Mouse (Mus musculus) hindbrain, embryonic 15.5 days (tissue): ENCODE results near the gene Ints1. TPM values are rescaled to one million over a fixed set of nuclear protein-coding genes. Genes with fewer than 3 reads are reported as not detected.

Source experiments
- ATAC-seq: fragments of 200-750 bp; cut with Nextera tagmentation; 2 replicates; pipeline ENCODE4 v1.8.0; 2017; ENCODE audit warnings: low read depth, moderate number of reproducible peaks, moderate TSS enrichment; ENCODE audit not compliant: low FRiP score
- H3K27ac ChIP-seq: fragments of 300-500 bp; sonication (generic); replicated peaks from 2 replicates; pipeline ENCODE4 v1.5.1; 2015; ENCODE audit warnings: mild to moderate bottlenecking, inconsistent platforms
- H3K27me3 ChIP-seq: fragments of 300-500 bp; sonication (generic); 2 replicates; pipeline ENCODE4 v1.6.1; 2015; ENCODE audit warnings: control low read depth, inconsistent platforms
- H3K36me3 ChIP-seq: fragments of 300-500 bp; sonication (generic); 2 replicates; pipeline ENCODE4 v1.6.1; 2015; ENCODE audit warnings: control low read depth, inconsistent platforms
- H3K4me1 ChIP-seq: fragments of 300-500 bp; sonication (generic); replicated peaks from 2 replicates; pipeline ENCODE4 v1.6.1; 2015; ENCODE audit warnings: control low read depth, inconsistent platforms
- H3K4me2 ChIP-seq: fragments of 300-500 bp; sonication (generic); 2 replicates; pipeline ENCODE4 v1.6.1; 2015; ENCODE audit warnings: moderate library complexity, mild to moderate bottlenecking, inconsistent platforms
- H3K4me3 ChIP-seq: fragments of 300-500 bp; sonication (generic); 2 replicates; pipeline ENCODE4 v1.5.1; 2015; ENCODE audit warnings: mild to moderate bottlenecking, inconsistent platforms
- H3K9ac ChIP-seq: fragments of 300-500 bp; sonication (generic); 2 replicates; pipeline ENCODE4 v1.6.1; 2015; ENCODE audit warnings: inconsistent platforms
- H3K9me3 ChIP-seq: fragments of 300-500 bp; sonication (generic); 2 replicates; pipeline ENCODE4 v1.6.1; 2016; ENCODE audit warnings: control low read depth, inconsistent platforms
- WGBS: fragments of 180-500 bp; shearing (Covaris S2); methylation state at CpG from one replicate; pipeline ENCODE4 v1.1.7; 2015; 5-methylcytosine and 5-hydroxymethylcytosine counted together
- polyA plus RNA-seq: library from polyadenylated mRNA; unstranded; fragments of >200 nt; fragmentation: Nextera tagmentation; extraction: Ambion mirVana; gene quantifications from 2 replicates; pipeline ENCODE4 v1.2.1, GENCODE M21; 2015

Gene Ints1
- polyA plus RNA-seq, 1 experiment from 2014 or later = 30.3 TPM

- H3K9ac ChIP-seq = no peak overlapping the region
- no peak overlapping the region for H3K4me2 ChIP-seq
- ATAC-seq = no peak
- H3K9me3 ChIP-seq = no peaks in the 10 kb centered on the region
- H3K4me1 ChIP-seq = peaks cover 10% of the 10 kb centered on the region
- H3K27me3 ChIP-seq = no peaks in the 10 kb centered on the region
- no peaks in the 10 kb centered on the region for H3K36me3 ChIP-seq
- no peak overlapping the region for H3K27ac ChIP-seq
- WGBS = 88% methylated on average over 3 of the region's 3 CpGs
- H3K4me3 ChIP-seq = no peak overlapping the region
Observed at GRCm38 (mm10) chr5:139726186-139726585, 49.3 kb downstream of the Ints1 start.

GRCm38 (mm10) chr5:139724336-139725116 lies 50.9 kb downstream of the Ints1 start:
- 62% methylated on average over 10 of the region's 10 CpGs for WGBS

GRCm38 (mm10) chr5:139723113-139723512 lies 52.4 kb downstream of the Ints1 start:
- no peak for ATAC-seq
- Histone ChIP-seq H3K4me3 (no peak overlapping the region), H3K36me3 (no peaks in the 10 kb centered on the region), H3K4me1 (0 out of 2 replicates have a peak, but pooled peaks cover 4% of the 10 kb centered on the region), H3K9me3 (no peaks in the 10 kb centered on the region), H3K27ac (no peak overlapping the region), H3K9ac (no peak overlapping the region), H3K27me3 (no peaks in the 10 kb centered on the region), H3K4me2 (no peak overlapping the region)
- WGBS = 68% methylated on average over 9 of the region's 9 CpGs

More at GRCm38 (mm10) chr5:139724336-139725116, 50.9 kb downstream of the Ints1 start:
- 0 out of 2 replicates have a peak, but pooled peaks have one; percentile 31 for ATAC-seq
- H3K36me3 ChIP-seq = no peaks in the 10 kb centered on the region
- H3K9ac ChIP-seq = no peak overlapping the region
- H3K4me3 ChIP-seq = no peak overlapping the region
- no peak overlapping the region for H3K4me2 ChIP-seq
- no peaks in the 10 kb centered on the region for H3K4me1 ChIP-seq
- H3K9me3 ChIP-seq = no peaks in the 10 kb centered on the region
- no peaks in the 10 kb centered on the region for H3K27me3 ChIP-seq
- no peak overlapping the region for H3K27ac ChIP-seq

GRCm38 (mm10) chr5:139722709-139723108 lies 52.8 kb downstream of the Ints1 start:
- Histone ChIP-seq H3K4me1 (0 out of 2 replicates have a peak, but pooled peaks cover 4% of the 10 kb centered on the region), H3K9me3 (no peaks in the 10 kb centered on the region), H3K4me2 (no peak overlapping the region), H3K36me3 (no peaks in the 10 kb centered on the region), H3K27ac (no peak overlapping the region), H3K4me3 (no peak overlapping the region), H3K9ac (no peak overlapping the region), H3K27me3 (no peaks in the 10 kb centered on the region)
- 74% methylated on average over 6 of the region's 6 CpGs for WGBS
- no peak for ATAC-seq

GRCm38 (mm10) chr5:139718949-139719348 lies 56.5 kb downstream of the Ints1 start:
- peak; percentile 44; the same call in 1 of the 2 replicates for ATAC-seq
- 52% methylated on average over 7 of the region's 7 CpGs for WGBS

GRCm38 (mm10) chr5:139718540-139718939 lies 56.9 kb downstream of the Ints1 start:
- H3K4me3 ChIP-seq = no peak overlapping the region
- H3K9me3 ChIP-seq = no peaks in the 10 kb centered on the region
- H3K27me3 ChIP-seq = no peaks in the 10 kb centered on the region
- peak; percentile 39; the same call in 1 of the 2 replicates for ATAC-seq
- WGBS = 48% methylated on average over 6 of the region's 6 CpGs
- no peak overlapping the region for H3K4me2 ChIP-seq
- H3K27ac ChIP-seq = 0 out of 2 replicates have a peak overlapping the region, but pooled peaks have one; percentile 10
- no peak overlapping the region for H3K9ac ChIP-seq
- 0 out of 2 replicates have a peak, but pooled peaks cover 4% of the 10 kb centered on the region for H3K4me1 ChIP-seq
- peaks cover 6% of the 10 kb centered on the region; the same call in 1 of the 2 replicates for H3K36me3 ChIP-seq

More at GRCm38 (mm10) chr5:139718949-139719348, 56.5 kb downstream of the Ints1 start:
- H3K4me1 ChIP-seq = 0 out of 2 replicates have a peak, but pooled peaks cover 4% of the 10 kb centered on the region
- H3K9me3 ChIP-seq = no peaks in the 10 kb centered on the region
- H3K9ac ChIP-seq = no peak overlapping the region
- H3K27me3 ChIP-seq = no peaks in the 10 kb centered on the region
- peaks cover 6% of the 10 kb centered on the region; the same call in 1 of the 2 replicates for H3K36me3 ChIP-seq
- no peak overlapping the region for H3K4me2 ChIP-seq
- H3K27ac ChIP-seq = no peak overlapping the region
- no peak overlapping the region for H3K4me3 ChIP-seq

- H3K27ac ChIP-seq = no peak overlapping the region
- H3K27me3 ChIP-seq = no peaks in the 10 kb centered on the region
- no peaks in the 10 kb centered on the region for H3K9me3 ChIP-seq
- no peak for ATAC-seq
- H3K4me2 ChIP-seq = no peak overlapping the region
- 94% methylated on average over 2 of the region's 2 CpGs for WGBS
- peaks cover 6% of the 10 kb centered on the region; the same call in 1 of the 2 replicates for H3K36me3 ChIP-seq
- H3K4me1 ChIP-seq = 0 out of 2 replicates have a peak, but pooled peaks cover 4% of the 10 kb centered on the region
- H3K4me3 ChIP-seq = no peak overlapping the region
- H3K9ac ChIP-seq = no peak overlapping the region
Observed at GRCm38 (mm10) chr5:139717723-139718122, 57.8 kb downstream of the Ints1 start.

GRCm38 (mm10) chr5:139706496-139706895 lies 69.0 kb downstream of the Ints1 start:
- Histone ChIP-seq H3K4me3 (no peak overlapping the region), H3K36me3 (peaks cover 32% of the 10 kb centered on the region), H3K4me2 (no peak overlapping the region), H3K9me3 (no peaks in the 10 kb centered on the region), H3K27ac (no peak overlapping the region), H3K4me1 (no peaks in the 10 kb centered on the region), H3K9ac (no peak overlapping the region), H3K27me3 (0 out of 2 replicates have a peak, but pooled peaks cover 3% of the 10 kb centered on the region)
- no peak for ATAC-seq
- 89% methylated on average over 10 of the region's 10 CpGs for WGBS

GRCm38 (mm10) chr5:139702905-139703304 lies 72.6 kb downstream of the Ints1 start:
- WGBS = 49% methylated on average over 2 of the region's 2 CpGs
- 0 out of 2 replicates have a peak, but pooled peaks cover 3% of the 10 kb centered on the region for H3K27me3 ChIP-seq
- no peaks in the 10 kb centered on the region for H3K4me1 ChIP-seq
- peaks cover 10% of the 10 kb centered on the region for H3K36me3 ChIP-seq
- H3K27ac ChIP-seq = no peak overlapping the region
- H3K4me3 ChIP-seq = no peak overlapping the region
- H3K4me2 ChIP-seq = no peak overlapping the region
- no peaks in the 10 kb centered on the region for H3K9me3 ChIP-seq
- ATAC-seq = peak; percentile 66; the same call in 1 of the 2 replicates
- H3K9ac ChIP-seq = no peak overlapping the region

- 66% methylated on average over 10 of the region's 10 CpGs for WGBS
- Histone ChIP-seq H3K27ac (no peak overlapping the region), H3K4me2 (no peak overlapping the region), H3K4me1 (no peaks in the 10 kb centered on the region), H3K4me3 (no peak overlapping the region), H3K9me3 (no peaks in the 10 kb centered on the region), H3K36me3 (peaks cover 10% of the 10 kb centered on the region), H3K9ac (no peak overlapping the region), H3K27me3 (0 out of 2 replicates have a peak, but pooled peaks cover 3% of the 10 kb centered on the region)
- ATAC-seq = no peak
Observed at GRCm38 (mm10) chr5:139702236-139702635, 73.2 kb downstream of the Ints1 start.
